Mouse (Mus musculus) G1E-ER4 (cell line): ENCODE results near the gene Galnt17. TPM values are rescaled to one million over a fixed set of nuclear protein-coding genes. Genes with fewer than 3 reads are reported as not detected.

Source experiments
- GATA1 ChIP-seq: IDR thresholded peaks from one replicate; pipeline ENCODE4 v1.8.0; 2012; ENCODE audit warnings: low read length, inconsistent platforms
- polyA plus RNA-seq: library from polyadenylated mRNA; stranded (reverse); fragments of >175 nt; gene quantifications from 2 replicates; pipeline ENCODE4 v1.2.3, GENCODE M21; 2012

Galnt17 gene
- polyA plus RNA-seq = not detected in 2 replicates

- TF ChIP-seq GATA1 = no peak
These were observed at the start of gene Galnt17 for GRCm38 (mm10) chr5:131308397-131308796. Gene Galnt17 (minus strand): TSS chr5:131308497.

- no peak for TF ChIP-seq GATA1
These were observed 26.2 kb upstream of the Galnt17 start for GRCm38 (mm10) chr5:131334536-131334935.

GRCm38 (mm10) chr5:131321286-131321685 lies 13.0 kb upstream of the Galnt17 start:
- TF ChIP-seq GATA1 = no peak

GRCm38 (mm10) chr5:131319605-131320004 lies 11.3 kb upstream of the Galnt17 start:
- TF ChIP-seq GATA1 = no peak

GRCm38 (mm10) chr5:131319141-131319540 lies 10.8 kb upstream of the Galnt17 start:
- TF ChIP-seq GATA1 = no peak

- no peak for TF ChIP-seq GATA1
These were observed 6.7 kb upstream of the Galnt17 start for GRCm38 (mm10) chr5:131315016-131315415.

GRCm38 (mm10) chr5:131307656-131308151 lies 593 bp downstream of the Galnt17 start:
- no peak for TF ChIP-seq GATA1

DNA sequence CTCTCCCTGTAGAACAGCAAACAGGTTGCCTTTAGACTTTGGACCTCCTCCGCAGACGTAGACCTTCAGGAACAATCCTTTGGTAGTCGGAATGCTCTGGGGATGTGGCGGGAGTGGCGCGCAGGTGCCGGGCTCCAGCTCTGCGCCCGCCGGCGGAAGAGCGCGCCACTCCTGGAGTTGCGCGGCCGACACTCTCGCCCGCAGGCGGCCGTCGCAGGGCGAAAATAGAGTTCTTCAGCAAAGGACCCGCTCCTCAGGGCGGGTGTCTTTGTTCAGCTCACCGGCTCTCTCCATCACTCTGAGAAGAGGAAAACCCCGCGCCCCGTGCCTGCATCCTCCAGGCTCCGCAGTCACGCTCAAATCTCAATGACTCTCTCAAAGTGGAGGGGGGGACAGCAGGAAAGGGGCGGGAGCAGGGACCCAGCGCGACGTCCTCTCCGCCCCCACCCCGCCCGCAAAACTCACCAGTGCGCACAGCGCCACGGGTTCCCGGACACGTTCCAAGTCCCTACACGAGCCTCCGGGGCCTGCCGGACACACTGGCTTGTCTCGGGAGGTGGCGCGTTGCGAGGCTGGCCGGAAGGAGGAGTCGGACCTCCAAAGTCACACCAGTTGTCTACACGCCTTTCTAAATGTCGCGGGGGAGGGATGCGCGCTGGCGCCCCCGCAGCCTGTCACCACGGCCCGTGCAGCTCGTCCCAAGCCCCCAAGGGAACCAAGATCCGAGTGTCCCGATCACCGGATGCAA lies 1.2 kb downstream of the Galnt17 start:
- no peak for TF ChIP-seq GATA1

DNA sequence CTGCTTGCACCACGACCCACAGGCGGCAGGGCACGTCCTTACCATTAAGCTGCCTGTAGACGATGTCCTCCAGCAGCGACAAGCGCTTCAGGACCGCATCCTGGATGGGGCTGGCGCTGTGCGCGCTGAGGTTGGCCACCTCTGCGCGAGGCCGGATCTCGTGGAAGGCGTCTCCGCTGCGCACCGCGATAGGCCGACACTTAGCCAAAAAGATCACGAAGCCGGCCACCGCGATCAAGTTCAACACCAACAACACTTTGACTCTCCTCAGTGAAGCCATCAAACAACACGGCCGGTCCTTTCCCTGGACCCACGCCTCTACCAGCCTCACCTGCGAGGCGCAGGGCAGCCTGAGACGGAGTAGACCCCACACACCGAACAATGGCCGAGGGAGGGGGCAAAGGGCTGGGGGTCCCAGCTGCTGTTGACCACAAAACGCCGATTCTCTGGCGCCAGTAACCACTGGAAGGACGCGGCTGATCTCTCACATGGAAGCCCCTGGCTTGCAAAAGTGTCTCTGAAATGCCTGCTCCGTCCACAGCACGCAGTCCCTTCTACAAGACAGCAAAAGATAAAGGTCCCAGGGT lies 1.9 kb downstream of the Galnt17 start:
- TF ChIP-seq GATA1 = no peak

DNA sequence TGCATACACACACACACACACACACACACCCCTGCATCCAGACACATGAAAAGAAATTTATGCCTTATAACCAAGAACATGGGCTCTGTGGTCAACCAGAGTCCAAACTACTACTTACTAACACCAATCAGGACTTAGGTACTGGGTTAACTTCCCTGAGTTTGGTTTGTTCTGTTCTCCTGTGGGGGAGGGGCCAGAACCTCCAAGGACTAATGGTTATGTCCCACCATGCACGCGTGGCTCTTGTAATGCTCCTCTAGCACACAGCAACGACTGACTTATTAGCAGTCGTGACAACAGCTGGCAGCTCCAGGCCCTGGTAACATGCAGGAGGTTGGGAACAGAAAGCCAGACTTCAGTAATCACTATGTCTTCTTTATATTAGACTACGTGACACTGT lies 3.1 kb downstream of the Galnt17 start:
- TF ChIP-seq GATA1 = no peak

DNA sequence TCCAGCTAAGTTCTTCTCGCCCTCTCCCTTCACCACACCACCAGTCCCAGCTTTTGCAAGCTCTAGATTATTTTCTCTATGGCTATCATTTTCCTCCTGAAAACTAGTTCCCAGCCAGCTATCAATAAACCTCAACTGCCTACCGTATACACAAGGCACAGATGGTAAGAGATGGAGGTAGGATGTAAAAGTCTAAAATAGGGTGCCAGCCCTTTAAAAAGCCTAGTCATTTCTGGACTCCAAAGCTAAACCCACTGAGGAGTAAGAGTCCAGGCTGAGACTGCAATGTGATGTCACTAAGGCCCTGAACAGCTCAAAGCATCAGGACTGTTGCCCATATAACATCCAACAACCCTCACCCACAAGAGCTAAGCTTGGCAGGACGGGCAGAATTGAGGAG lies 6.8 kb downstream of the Galnt17 start:
- TF ChIP-seq GATA1 = no peak

- no peak for TF ChIP-seq GATA1
These were observed 14.4 kb downstream of the Galnt17 start for GRCm38 (mm10) chr5:131293726-131294449.

GRCm38 (mm10) chr5:131287091-131287490 lies 21.2 kb downstream of the Galnt17 start:
- TF ChIP-seq GATA1 = no peak

DNA sequence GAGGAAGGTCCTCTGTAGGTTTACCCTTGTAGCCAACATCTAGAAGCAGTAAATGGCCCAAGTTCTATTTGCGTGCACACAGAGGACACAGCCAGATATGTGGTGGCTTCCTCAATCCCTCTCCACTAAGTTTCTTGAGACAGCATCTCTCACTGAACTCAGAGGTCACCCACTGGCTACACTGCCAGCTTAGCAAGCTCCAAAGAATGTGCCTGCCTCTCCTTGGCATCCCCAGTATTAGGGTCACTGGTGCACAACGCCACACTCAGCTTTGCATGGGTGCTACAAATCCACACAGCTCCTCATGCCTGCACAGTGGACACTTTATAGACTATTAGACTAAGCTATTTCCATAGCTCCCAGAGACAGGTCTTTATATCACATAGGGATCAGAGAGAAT lies 21.6 kb downstream of the Galnt17 start:
- TF ChIP-seq GATA1 = no peak

DNA sequence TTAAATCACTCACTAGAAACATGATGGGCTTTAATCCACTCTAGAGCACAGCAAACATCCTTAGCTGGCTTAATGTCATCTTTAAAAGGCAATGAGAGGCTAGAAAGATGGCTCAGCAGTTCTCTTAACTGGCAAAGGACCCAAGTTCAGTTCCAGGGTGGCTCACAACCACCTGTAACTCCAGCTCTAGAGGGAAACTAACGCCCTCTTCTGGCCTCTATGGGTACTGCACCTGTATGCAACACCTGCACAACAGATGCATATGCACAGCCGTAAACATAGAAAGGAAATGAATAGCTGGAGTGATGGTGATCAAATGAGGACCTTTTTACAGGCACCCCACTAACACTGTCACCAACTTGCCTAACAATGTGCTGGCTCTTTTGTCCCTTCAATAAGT lies 27.9 kb downstream of the Galnt17 start:
- TF ChIP-seq GATA1 = no peak

DNA sequence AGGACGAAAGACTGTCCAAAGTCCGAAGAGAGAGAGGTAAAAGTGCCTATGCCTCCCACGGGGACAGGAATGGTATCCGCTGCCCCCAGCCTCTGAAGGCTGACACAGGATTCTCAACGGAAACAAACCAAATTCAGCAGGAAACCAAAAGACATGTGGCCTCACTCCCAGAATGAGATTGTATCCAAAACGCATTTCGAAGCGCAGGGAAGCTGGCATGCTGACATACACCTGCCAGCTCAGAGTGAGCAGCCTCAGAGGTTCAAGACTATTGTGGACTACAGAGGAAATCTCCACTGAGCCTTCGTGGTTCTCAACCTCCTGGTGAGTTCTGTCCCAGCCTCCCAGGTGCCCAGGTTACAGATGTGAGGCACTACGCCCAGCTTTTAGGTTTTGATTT lies 29.0 kb downstream of the Galnt17 start:
- no peak for TF ChIP-seq GATA1
